Comparison of ENCODE assay signal across 8 mouse cellular contexts in genomic region chr1:59376557-59376956, GRCm38 (mm10).
DNase-seq lines count a peak whose midpoint lies in the region; ATAC-seq and TF ChIP-seq lines count a peak whose summit lies in the region.

No protein-coding gene starts in this region.

- no peaks in the 10 kb centered on the region for H3K9me3 ChIP-seq in liver, embryonic 12.5 days (replicated peaks)
- no peaks in the 10 kb centered on the region for H3K9me3 ChIP-seq in liver, postnatal 0 days (ENCODE audit: low read length)
- H3K9me3 ChIP-seq in hindbrain, embryonic 15.5 days: no peaks in the 10 kb centered on the region
- 0 out of 2 replicates have a peak, but pooled peaks cover 4% of the 10 kb centered on the region for H3K9me3 ChIP-seq in neural tube, embryonic 13.5 days

- H3K27me3 ChIP-seq in liver, embryonic 12.5 days (replicated peaks): no peaks in the 10 kb centered on the region
- H3K27me3 ChIP-seq in liver, postnatal 0 days (ENCODE audit: insufficient read depth, low read length): no peaks in the 10 kb centered on the region
- no peaks in the 10 kb centered on the region for H3K27me3 ChIP-seq in hindbrain, embryonic 15.5 days
- H3K27me3 ChIP-seq in neural tube, embryonic 13.5 days: no peaks in the 10 kb centered on the region
- H3K27me3 ChIP-seq in thymus, adult 2 months (ENCODE audit: control insufficient read depth, insufficient read depth, low read length): no peaks in the 10 kb centered on the region

- no peak overlapping the region for H3K27ac ChIP-seq in liver, embryonic 12.5 days
- no peak overlapping the region for H3K27ac ChIP-seq in liver, postnatal 0 days (ENCODE audit: low read depth)
- no peak overlapping the region; the same call in 1 of the 2 replicates for H3K27ac ChIP-seq in hindbrain, embryonic 15.5 days (replicated peaks)
- peak overlapping the region; percentile 61 for H3K27ac ChIP-seq in neural tube, embryonic 13.5 days (replicated peaks)
- H3K27ac ChIP-seq in thymus, adult 2 months (ENCODE audit: control insufficient read depth, insufficient read depth, low read length): no peak overlapping the region

- DNase-seq in liver, postnatal 0 days: no peak
- DNase-seq in cerebellum, postnatal 36 days: peak; percentile 81 to 83
- no peak for DNase-seq in adrenal gland, adult (ENCODE audit: inconsistent age in 2 of 2, low spot score in 1 of 2)
- DNase-seq in thymus, adult 2 months: no peak
- no peak for DNase-seq in kidney, postnatal 10 days

- H3K36me3 ChIP-seq in liver, embryonic 12.5 days: no peaks in the 10 kb centered on the region
- H3K36me3 ChIP-seq in liver, postnatal 0 days (replicated peaks; ENCODE audit: insufficient read depth, low read length): no peaks in the 10 kb centered on the region
- no peaks in the 10 kb centered on the region for H3K36me3 ChIP-seq in hindbrain, embryonic 15.5 days
- no peaks in the 10 kb centered on the region for H3K36me3 ChIP-seq in neural tube, embryonic 13.5 days
- no peaks in the 10 kb centered on the region for H3K36me3 ChIP-seq in thymus, adult 2 months (ENCODE audit: control insufficient read depth, insufficient read depth, low read length)

- peaks cover 22% of the 10 kb centered on the region for H3K4me1 ChIP-seq in liver, embryonic 12.5 days
- no peaks in the 10 kb centered on the region for H3K4me1 ChIP-seq in liver, postnatal 0 days (ENCODE audit: insufficient read depth)
- peaks cover 7% of the 10 kb centered on the region for H3K4me1 ChIP-seq in hindbrain, embryonic 15.5 days (replicated peaks)
- H3K4me1 ChIP-seq in neural tube, embryonic 13.5 days (replicated peaks): peaks cover 12% of the 10 kb centered on the region
- H3K4me1 ChIP-seq in thymus, adult 2 months (replicated peaks; ENCODE audit: control insufficient read depth, insufficient read depth, low read length): no peaks in the 10 kb centered on the region

- H3K9ac ChIP-seq in liver, embryonic 12.5 days: no peak overlapping the region
- no peak overlapping the region for H3K9ac ChIP-seq in liver, postnatal 0 days (replicated peaks)
- H3K9ac ChIP-seq in hindbrain, embryonic 15.5 days: no peak overlapping the region
- no peak overlapping the region for H3K9ac ChIP-seq in neural tube, embryonic 13.5 days

- no peak for TF ChIP-seq POLR2A in thymus, adult 2 months (IDR thresholded peaks at IDR 0.05; ENCODE audit: control insufficient read depth, extremely low read depth, insufficient read depth, low read length, poor library complexity)

- TF ChIP-seq EP300 in liver, postnatal 0 days (IDR thresholded peaks at IDR 0.05; ENCODE audit: low read depth): no peak

- WGBS in liver, embryonic 12.5 days (ENCODE audit: insufficient replicate concordance): 7% methylated on average over 3 of the region's 3 CpGs
- 24% methylated on average over 3 of the region's 3 CpGs for WGBS in liver, postnatal 0 days (ENCODE audit: insufficient replicate concordance)
- 6% methylated on average over 3 of the region's 3 CpGs for WGBS in hindbrain, embryonic 15.5 days
- WGBS in neural tube, embryonic 13.5 days: 7% methylated on average over 3 of the region's 3 CpGs
- 58% methylated on average over 3 of the region's 3 CpGs for WGBS in thymus, adult 2 months

- no peak for TF ChIP-seq CTCF in liver, postnatal 0 days (IDR thresholded peaks at IDR 0.05; ENCODE audit: low read depth)
- TF ChIP-seq CTCF in thymus, adult 2 months (IDR thresholded peaks at IDR 0.05; ENCODE audit: borderline replicate concordance, control insufficient read depth, extremely low read depth, insufficient read depth, low read length, poor library complexity): no peak

- no peak overlapping the region for H3K4me3 ChIP-seq in liver, embryonic 12.5 days
- H3K4me3 ChIP-seq in liver, postnatal 0 days (ENCODE audit: low read depth, low read length): no peak overlapping the region
- H3K4me3 ChIP-seq in hindbrain, embryonic 15.5 days: no peak overlapping the region
- no peak overlapping the region for H3K4me3 ChIP-seq in neural tube, embryonic 13.5 days
- no peak overlapping the region for H3K4me3 ChIP-seq in thymus, adult 2 months (ENCODE audit: control insufficient read depth, insufficient read depth, low read length)

- H3K4me2 ChIP-seq in liver, embryonic 12.5 days: peak overlapping the region; percentile 8; the same call in 1 of the 2 replicates
- H3K4me2 ChIP-seq in liver, postnatal 0 days (ENCODE audit: low read depth, low read length): no peak overlapping the region
- peak overlapping the region; percentile 16; the same call in 1 of the 2 replicates for H3K4me2 ChIP-seq in hindbrain, embryonic 15.5 days
- H3K4me2 ChIP-seq in neural tube, embryonic 13.5 days: peak overlapping the region; percentile 34; the same call in 1 of the 2 replicates

- peak; percentile 24; the same call in 1 of the 2 replicates for ATAC-seq in liver, embryonic 12.5 days
- ATAC-seq in liver, postnatal 0 days: no peak
- peak; percentile 84 for ATAC-seq in hindbrain, embryonic 15.5 days (ENCODE audit: low FRiP score, low read depth)
- peak; percentile 74 for ATAC-seq in neural tube, embryonic 13.5 days (ENCODE audit: low read depth)

Comparison
In these comparisons a context has a peak if more than half of its experiments do, and no peak if none do; other contexts are left out.
1. DNase-seq: peak in cerebellum, postnatal 36 days (2 of 2); none in liver, postnatal 0 days (single experiment), adrenal gland, adult (0 of 2), thymus, adult 2 months (single experiment) and kidney, postnatal 10 days (single experiment).